Mouse (Mus musculus) lung, adult 2 months (tissue): Measurements from ENCODE around the gene Ppp1r14a.

ENCODE experiments used
- CTCF ChIP-seq: fragments of 200-500 bp; IDR thresholded peaks from 2 replicates; pipeline ENCODE4 v1.5.1; 2011; ENCODE audit warnings: mild to moderate bottlenecking, low read length, control low read depth; ENCODE audit not compliant: insufficient read depth
- POLR2A ChIP-seq: fragments of 200-500 bp; IDR thresholded peaks from 2 replicates; pipeline ENCODE4 v1.6.1; 2011; ENCODE audit warnings: low read depth, mild to moderate bottlenecking, control low read depth, low read length, borderline replicate concordance; ENCODE audit errors: extremely low read depth

DNA sequence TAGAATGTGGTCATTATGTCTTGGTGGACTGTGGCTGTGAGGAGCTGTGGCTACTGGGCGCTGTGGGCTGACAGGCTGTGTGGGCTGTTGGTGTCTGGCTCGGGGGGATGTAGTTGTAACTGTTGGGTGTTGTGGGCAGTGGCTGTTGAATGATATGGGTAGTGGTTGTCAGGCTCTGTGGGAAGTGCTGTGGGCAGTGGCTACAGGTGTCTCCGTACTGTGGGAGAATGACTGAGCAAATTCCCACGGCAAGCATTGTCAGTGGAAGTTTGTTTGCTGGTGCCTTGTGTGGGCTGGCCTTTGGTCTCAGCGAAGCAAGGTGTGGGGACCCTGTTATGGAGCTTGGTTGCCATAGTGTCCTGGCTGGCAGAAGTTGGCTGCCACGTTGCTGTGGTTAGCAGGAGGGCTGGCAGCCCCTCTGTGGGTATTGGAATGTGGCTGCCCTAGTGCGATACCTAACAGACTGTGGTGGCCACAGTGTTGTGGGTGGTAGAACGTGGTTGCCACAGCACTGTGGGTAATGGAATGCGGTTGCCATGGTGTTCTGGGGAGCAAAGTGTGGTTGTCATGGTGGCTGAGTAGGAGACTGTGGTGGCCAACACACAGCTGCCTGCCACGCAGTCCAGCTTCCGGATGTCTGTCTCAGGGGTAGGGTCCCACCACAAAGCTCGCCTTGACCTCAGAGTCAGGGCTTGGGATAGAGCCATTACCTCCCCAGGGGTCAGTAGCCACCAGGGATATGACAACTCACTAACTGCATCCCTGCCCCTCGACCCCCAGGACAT lies 25.9 kb downstream of the Ppp1r14a start:
- TF ChIP-seq CTCF (no peak), POLR2A (no peak)
